Mouse (Mus musculus) bone marrow, adult 2 months (tissue): ENCODE measurements around the gene Btn2a2. TPM values are rescaled to one million over a fixed set of nuclear protein-coding genes. Genes with fewer than 3 reads are reported as not detected.

Source experiments
- H3K27ac ChIP-seq: fragments of 200-500 bp; 2 replicates; pipeline ENCODE4 v1.5.1; 2012; ENCODE audit warnings: low read depth, mild to moderate bottlenecking, control low read depth, inconsistent platforms, low read length; ENCODE audit not compliant: control insufficient read depth, poor library complexity, insufficient read depth
- H3K4me1 ChIP-seq: fragments of 200-500 bp; 2 replicates; pipeline ENCODE4 v1.6.1; 2011; ENCODE audit warnings: low read length; ENCODE audit not compliant: control insufficient read depth, insufficient read depth
- H3K4me3 ChIP-seq: fragments of 200-500 bp; replicated peaks from 2 replicates; pipeline ENCODE3; 2011; ENCODE audit warnings: mild to moderate bottlenecking, low read depth, low read length, control low read depth; ENCODE audit not compliant: control insufficient read depth
- CTCF ChIP-seq: fragments of 200-500 bp; IDR thresholded peaks from 2 replicates; pipeline ENCODE4 v1.5.1; 2011; ENCODE audit warnings: low read length, control low read depth; ENCODE audit not compliant: control insufficient read depth, insufficient read depth
- POLR2A ChIP-seq: fragments of 200-500 bp; IDR thresholded peaks from 2 replicates; pipeline ENCODE4 v1.6.1; 2011; ENCODE audit warnings: low read depth, mild to moderate bottlenecking, control low read depth, low read length, borderline replicate concordance; ENCODE audit not compliant: control insufficient read depth
- WGBS: fragments of 180-500 bp; shearing (Covaris S2); methylation state at CpG from one replicate; pipeline ENCODE4 v1.1.7; 2018; 5-methylcytosine and 5-hydroxymethylcytosine counted together
- polyA plus RNA-seq: library from polyadenylated mRNA; stranded (reverse); fragments of >200 nt; gene quantifications from 2 replicates; pipeline ENCODE4 v1.2.4, GENCODE M21; 2011; ENCODE audit warnings: low replicate concordance; ENCODE audit not compliant: missing spikeins, insufficient read depth, insufficient read length

Btn2a2 gene
- polyA plus RNA-seq, 1 experiment: not detected

DNA sequence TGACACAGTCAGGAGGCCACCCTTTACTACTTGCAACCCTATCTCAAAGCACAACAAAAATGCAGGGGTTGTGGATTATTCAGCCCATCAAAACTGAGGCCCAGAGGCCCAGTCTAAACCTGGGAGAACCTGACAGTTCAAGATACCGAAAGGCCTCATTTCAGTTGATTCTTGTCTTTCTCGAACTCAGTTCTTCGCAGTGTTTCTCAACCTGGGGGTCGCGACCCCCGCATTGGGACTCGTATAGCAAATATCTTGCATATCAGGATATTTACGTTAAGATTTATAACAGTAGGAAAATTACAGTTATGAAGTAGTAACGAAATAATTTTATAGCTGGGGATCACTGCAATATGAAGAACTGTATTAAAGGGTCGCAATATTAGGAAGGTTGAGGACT lies 37.2 kb upstream of the Btn2a2 start:
- Histone ChIP-seq H3K27ac (no peak overlapping the region), H3K4me1 (no peaks in the 10 kb centered on the region; the same call in 1 of the 2 replicates), H3K4me3 (peak overlapping the region; percentile 6)
- WGBS: 4% methylated on average over 10 of the region's 10 CpGs
- TF ChIP-seq POLR2A (no peak), CTCF (no peak)

DNA sequence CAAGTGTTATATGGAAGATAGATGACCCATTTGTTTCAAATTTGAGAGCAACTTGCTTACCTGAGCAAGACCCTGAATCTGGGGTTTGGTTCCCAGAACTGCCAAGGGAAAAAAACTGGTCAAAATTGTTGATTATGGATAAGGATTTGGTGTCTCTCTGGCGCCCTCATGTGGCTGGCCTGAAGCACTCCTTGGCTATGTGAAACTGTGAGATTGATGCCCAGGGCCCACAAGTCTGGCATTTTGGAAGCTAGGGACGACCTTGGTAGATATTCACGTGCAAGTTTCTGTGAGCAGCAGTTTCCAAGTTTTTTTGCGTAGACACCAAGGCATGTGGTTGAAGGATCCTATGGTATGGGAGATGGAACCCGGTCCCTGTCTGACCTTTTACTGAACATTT lies 36.0 kb upstream of the Btn2a2 start:
- TF ChIP-seq POLR2A (no peak), CTCF (peak; percentile 86)
- no peaks in the 10 kb centered on the region; the same call in 1 of the 2 replicates for H3K4me1 ChIP-seq
- 19% methylated on average over 5 of the region's 5 CpGs for WGBS
- no peak overlapping the region for H3K27ac ChIP-seq
- no peak overlapping the region for H3K4me3 ChIP-seq

DNA sequence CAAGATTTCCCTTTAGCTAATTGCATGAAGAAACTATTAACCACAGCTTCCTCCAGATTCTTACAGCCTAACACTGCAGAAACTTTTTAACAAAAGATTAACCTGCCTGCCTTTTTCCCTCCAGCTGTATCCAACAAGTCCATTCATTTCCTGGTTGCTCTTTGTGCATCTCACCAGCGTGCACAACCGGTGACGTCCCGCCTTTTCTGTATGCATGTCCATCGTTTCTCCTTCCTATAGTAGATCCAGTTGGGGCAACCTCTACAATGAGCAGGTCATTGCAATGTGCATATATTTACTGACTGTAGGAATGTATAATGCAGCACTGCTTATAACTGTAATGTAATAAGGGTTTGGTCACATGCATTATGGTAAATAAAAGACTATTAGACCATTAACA lies 35.3 kb upstream of the Btn2a2 start:
- 43% methylated on average over 5 of the region's 5 CpGs for WGBS
- Histone ChIP-seq H3K4me3 (no peak overlapping the region), H3K4me1 (no peaks in the 10 kb centered on the region; the same call in 1 of the 2 replicates), H3K27ac (no peak overlapping the region)
- TF ChIP-seq CTCF (no peak), POLR2A (no peak)

DNA sequence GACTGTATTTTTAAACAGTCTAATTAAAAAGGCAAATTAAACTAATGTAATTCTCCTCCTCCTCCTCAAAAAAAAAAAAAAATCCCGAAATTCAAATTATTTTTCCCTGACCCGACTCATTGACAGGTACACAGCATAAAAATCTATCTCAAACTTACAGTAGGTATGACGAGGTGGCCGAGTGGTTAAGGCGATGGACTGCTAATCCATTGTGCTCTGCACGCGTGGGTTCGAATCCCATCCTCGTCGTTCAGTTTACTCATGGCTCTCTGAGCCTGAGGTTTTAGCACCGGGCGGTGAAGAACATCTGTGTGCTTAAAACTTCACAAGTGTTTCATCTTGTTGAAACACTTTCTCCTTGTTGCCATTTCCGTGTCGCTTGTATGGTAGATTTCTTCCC lies 33.0 kb upstream of the Btn2a2 start:
- Histone ChIP-seq H3K4me1 (no peaks in the 10 kb centered on the region; the same call in 1 of the 2 replicates), H3K27ac (no peak overlapping the region), H3K4me3 (no peak overlapping the region)
- 1% methylated on average over 14 of the region's 14 CpGs for WGBS
- TF ChIP-seq CTCF (no peak), POLR2A (no peak)

DNA sequence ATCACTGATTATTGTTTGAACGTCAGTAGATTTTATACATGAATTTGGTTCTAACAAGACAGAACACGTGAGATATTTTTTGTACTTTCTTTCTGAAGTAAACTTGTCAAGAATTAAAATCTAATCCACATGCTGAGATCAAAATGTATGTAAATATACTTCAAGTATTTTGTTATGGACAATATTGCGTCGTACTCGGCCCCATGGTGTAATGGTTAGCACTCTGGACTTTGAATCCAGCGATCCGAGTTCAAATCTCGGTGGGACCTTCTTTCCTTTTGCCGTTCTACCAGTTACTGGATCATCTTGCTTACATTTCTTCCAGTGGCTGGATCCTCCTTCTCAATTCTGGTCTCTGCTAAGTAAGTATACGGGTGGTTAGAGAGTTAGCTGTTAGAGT lies 30.8 kb upstream of the Btn2a2 start:
- no peak for TF ChIP-seq POLR2A
- no peak for TF ChIP-seq CTCF
- no peak overlapping the region for H3K4me3 ChIP-seq
- H3K27ac ChIP-seq: no peak overlapping the region
- 1% methylated on average over 10 of the region's 10 CpGs for WGBS
- H3K4me1 ChIP-seq: no peaks in the 10 kb centered on the region; the same call in 1 of the 2 replicates

DNA sequence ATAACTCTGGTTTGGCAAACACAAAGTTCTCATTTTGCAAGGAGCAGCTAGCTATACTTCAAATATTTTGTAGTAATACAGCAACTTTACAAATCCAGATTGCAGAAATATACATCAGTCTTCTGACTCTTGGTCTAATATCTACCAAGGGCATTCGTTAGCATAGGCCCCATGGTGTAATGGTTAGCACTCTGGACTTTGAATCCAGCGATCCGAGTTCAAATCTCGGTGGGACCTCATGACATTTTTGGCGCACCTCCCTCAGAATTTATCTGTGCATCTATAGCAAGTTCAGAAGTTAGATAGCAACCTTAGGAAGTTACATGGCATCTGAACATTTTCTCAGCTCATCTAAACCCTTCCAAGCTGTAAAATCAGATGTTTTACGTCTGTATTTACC lies 30.2 kb upstream of the Btn2a2 start:
- H3K4me3 ChIP-seq: no peak overlapping the region
- no peak overlapping the region for H3K27ac ChIP-seq
- H3K4me1 ChIP-seq: no peaks in the 10 kb centered on the region; the same call in 1 of the 2 replicates
- WGBS: under 1% methylated on average over 6 of the region's 6 CpGs
- TF ChIP-seq CTCF (no peak), POLR2A (no peak)

DNA sequence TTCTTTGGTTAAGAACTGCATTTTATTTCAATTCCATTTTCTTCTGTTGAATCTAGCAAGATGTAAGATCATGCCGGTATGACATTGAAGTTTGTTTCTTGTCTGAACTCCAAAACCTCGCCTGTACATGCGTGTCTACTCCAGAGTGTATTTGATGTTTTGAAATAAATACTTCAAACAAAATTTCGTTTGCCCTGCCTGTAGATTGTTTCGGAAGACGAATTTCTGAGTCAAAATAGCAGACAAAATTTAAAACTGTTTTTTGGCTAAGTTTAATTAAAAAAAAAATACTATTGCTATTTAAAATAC lies 29.6 kb upstream of the Btn2a2 start:
- WGBS: under 1% methylated on average over 6 of the region's 6 CpGs
- TF ChIP-seq CTCF (no peak), POLR2A (no peak)
- H3K27ac ChIP-seq: no peak overlapping the region

DNA sequence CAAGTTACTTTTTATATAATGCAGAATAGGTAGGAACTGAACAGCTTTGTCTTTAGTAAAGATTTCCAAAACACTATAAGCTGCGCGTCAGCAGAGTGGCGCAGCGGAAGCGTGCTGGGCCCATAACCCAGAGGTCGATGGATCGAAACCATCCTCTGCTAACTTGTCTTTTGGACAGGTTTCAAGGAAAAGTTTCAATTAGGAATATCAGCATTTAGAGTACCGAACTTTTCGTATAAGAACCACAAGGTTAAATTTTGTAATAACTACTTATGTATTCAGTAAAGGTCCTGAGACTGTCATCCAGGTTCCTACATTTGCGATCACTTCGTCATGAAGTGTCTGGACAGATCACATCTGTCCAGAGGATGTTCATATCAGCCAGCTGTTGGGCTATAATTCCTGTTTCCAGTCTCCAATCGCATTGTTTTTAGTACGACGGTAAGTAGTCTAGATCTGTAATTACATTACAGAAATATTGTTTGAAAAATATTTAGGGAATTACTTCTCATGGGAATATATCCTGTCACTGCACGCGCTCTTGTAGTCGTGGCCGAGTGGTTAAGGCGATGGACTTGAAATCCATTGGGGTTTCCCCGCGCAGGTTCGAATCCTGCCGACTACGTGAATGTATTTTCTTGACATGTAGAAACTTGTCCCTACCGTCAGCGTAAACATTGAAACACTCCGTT lies 29.1 kb upstream of the Btn2a2 start:
- no peak overlapping the region for H3K27ac ChIP-seq
- TF ChIP-seq CTCF: no peak
- no peak for TF ChIP-seq POLR2A
- H3K4me1 ChIP-seq: no peaks in the 10 kb centered on the region; the same call in 1 of the 2 replicates
- under 1% methylated on average over 27 of the region's 27 CpGs for WGBS
- peak overlapping the region; percentile 65 for H3K4me3 ChIP-seq

More for the DNA sequence above, 29.6 kb upstream of the Btn2a2 start:
- Histone ChIP-seq H3K4me3 (peak overlapping the region; percentile 43), H3K4me1 (no peaks in the 10 kb centered on the region; the same call in 1 of the 2 replicates)

DNA sequence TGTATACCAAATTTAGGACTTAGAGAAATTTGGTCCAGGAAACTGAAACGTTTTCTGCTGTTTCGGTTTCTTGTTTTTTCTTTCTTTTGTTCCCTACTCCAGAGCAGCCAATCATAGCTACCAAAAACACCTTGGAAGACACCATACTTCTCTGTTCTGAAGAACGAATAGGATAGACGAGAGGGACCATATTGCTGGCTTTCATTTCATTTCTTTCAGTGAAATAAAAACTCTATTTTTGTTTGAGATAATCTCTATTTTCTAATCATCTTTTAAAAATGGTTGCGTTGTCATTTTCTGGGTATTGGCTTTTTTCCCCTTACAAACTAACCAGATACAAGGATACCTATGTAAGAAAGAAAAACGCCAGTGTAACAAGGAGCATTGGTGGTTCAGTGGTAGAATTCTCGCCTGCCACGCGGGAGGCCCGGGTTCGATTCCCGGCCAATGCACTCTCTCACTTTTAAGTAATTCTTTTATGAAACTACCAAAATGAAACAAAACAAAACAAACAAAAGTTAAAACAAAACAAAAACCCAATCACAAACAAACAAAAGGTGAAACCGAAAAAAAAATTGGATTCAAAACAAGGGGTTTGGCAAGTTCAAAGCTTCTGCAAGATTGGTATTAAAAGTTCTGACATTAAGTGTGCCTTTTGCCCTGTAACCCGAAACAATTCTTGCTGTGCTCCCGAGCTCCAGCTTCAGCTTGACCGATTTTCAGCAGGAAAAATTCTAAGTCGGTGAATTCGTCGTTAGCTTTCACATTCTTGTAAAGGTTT lies 28.4 kb upstream of the Btn2a2 start:
- H3K4me3 ChIP-seq: peak overlapping the region; percentile 65
- TF ChIP-seq POLR2A: no peak
- no peak for TF ChIP-seq CTCF
- no peak overlapping the region for H3K27ac ChIP-seq
- no peaks in the 10 kb centered on the region; the same call in 1 of the 2 replicates for H3K4me1 ChIP-seq
- under 1% methylated on average over 19 of the region's 19 CpGs for WGBS
